Mouse (Mus musculus) small intestine, adult 2 months (tissue): ENCODE results near the gene Gm20388.

ENCODE experiments used
- CTCF ChIP-seq: fragments of 200-500 bp; IDR thresholded peaks from 2 replicates; pipeline ENCODE4 v1.5.1; 2012; ENCODE audit warnings: low read depth, mild to moderate bottlenecking, control low read depth, inconsistent platforms, low read length, moderate library complexity, mixed read lengths; ENCODE audit not compliant: insufficient replicate concordance, insufficient read length; ENCODE audit errors: extremely low read depth
- POLR2A ChIP-seq: fragments of 200-500 bp; IDR thresholded peaks from 2 replicates; pipeline ENCODE4 v1.6.1; 2012; ENCODE audit warnings: low read depth, mild to moderate bottlenecking, control low read depth, inconsistent platforms, low read length, moderate library complexity

DNA sequence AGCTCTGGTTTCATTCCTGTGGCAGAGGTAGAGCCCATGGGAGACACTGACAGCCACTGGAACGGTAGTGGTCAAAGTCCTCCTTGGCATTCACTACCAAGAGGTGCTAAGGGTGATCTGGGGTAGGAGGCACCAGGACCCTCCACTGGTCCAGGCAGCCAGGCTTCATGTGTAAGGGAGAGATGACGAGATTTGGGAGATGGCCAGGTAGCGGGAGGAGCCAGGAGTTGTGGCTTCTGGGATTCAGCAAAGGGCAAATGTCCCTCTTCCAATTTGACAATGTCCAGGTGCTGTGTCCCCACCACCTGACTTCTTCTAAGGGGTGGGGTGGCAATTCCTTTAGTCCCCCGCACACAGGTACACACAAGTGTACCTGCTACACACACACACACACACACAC is 501.7 kb downstream of the Gm20388 start:
- no peak for TF ChIP-seq CTCF
- TF ChIP-seq POLR2A = no peak
